Mouse (Mus musculus): ENCODE results near the gene BC004004.

GRCm38 (mm10) chr17:29305058-29305806 lies 36.6 kb downstream of the BC004004 start:
- TF ChIP-seq CTCF (IDR thresholded peaks at IDR 0.05; ENCODE audit: low read depth), result no peak
- TF ChIP-seq EP300 (IDR thresholded peaks at IDR 0.05; ENCODE audit: low read depth), result no peak

Data from liver, postnatal 0 days (tissue).